Mouse (Mus musculus): ENCODE measurements around the gene Zfp383. TPM values are rescaled to one million over a fixed set of nuclear protein-coding genes. Genes with fewer than 3 reads are reported as not detected.

Gene Zfp383
- polyA plus RNA-seq, 1 experiment: 0.14 TPM

DNA sequence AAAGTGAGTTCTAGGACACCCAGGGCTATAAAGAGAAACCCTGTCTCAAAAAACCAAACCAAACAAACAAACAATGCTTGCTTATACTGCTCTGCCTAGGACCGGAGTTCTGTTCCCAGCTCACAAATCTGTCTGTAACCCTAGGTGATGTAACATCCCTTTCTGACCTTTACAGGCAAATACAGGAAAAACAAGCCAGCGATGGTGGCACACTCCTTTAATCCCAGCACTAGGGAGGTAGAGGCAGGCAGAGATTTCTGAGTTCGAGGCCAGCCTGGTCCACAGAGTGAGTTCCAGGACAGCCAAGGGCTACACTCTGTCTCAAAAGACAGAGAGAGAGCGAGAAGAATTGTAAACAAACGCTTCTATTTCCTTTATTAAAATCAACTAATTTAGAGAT, 817 bp upstream of the Zfp383 start:
- WGBS: 88% methylated on average over 5 of the region's 5 CpGs
- H3K4me1 ChIP-seq (ENCODE audit: control insufficient read depth, insufficient read depth, insufficient read length, low read length): peaks cover 2% of the 10 kb centered on the region; the same call in 1 of the 2 replicates
- no peak overlapping the region for H3K4me3 ChIP-seq (ENCODE audit: low read depth, low read length)
- TF ChIP-seq CTCF (IDR thresholded peaks at IDR 0.05; ENCODE audit: extremely low read depth, insufficient read length, insufficient replicate concordance, low read depth, low read length) (no peak), POLR2A (IDR thresholded peaks at IDR 0.05; ENCODE audit: low read depth, low read length) (no peak)
- H3K27me3 ChIP-seq (ENCODE audit: control insufficient read depth, insufficient read depth, low read length): no peaks in the 10 kb centered on the region
- 0 out of 2 replicates have a peak, but pooled peaks cover 5% of the 10 kb centered on the region for H3K36me3 ChIP-seq (ENCODE audit: control insufficient read depth, insufficient read depth, low read length)
- no peak overlapping the region for H3K27ac ChIP-seq (ENCODE audit: insufficient read depth, low read depth, low read length)

DNA sequence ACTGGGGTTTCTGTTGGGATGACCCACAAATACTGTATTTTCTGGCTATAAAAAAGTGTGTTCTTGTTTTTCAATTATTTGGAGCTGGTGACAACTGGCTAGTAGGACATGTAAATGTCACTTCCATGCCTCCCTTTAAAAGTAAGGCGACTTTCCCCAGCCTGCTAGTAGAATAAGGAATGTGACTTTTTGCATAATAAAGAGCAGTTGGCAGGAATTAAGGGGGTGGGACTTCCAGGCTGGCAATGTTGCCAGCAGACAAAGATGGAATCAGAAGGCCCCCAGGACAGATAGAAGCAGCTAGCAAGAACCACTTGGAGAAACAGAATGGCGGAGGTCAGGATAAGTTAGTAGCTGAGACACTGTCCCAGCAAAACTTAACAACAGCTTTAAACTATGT, 2.2 kb downstream of the Zfp383 start:
- Histone ChIP-seq H3K4me3 (ENCODE audit: low read depth, low read length) (no peak overlapping the region), H3K36me3 (ENCODE audit: control insufficient read depth, insufficient read depth, low read length) (peaks cover 12% of the 10 kb centered on the region), H3K4me1 (ENCODE audit: control insufficient read depth, insufficient read depth, insufficient read length, low read length) (peaks cover 2% of the 10 kb centered on the region; the same call in 1 of the 2 replicates), H3K27me3 (ENCODE audit: control insufficient read depth, insufficient read depth, low read length) (no peaks in the 10 kb centered on the region), H3K27ac (ENCODE audit: insufficient read depth, low read depth, low read length) (no peak overlapping the region)
- TF ChIP-seq CTCF (IDR thresholded peaks at IDR 0.05; ENCODE audit: extremely low read depth, insufficient read length, insufficient replicate concordance, low read depth, low read length) (no peak), POLR2A (IDR thresholded peaks at IDR 0.05; ENCODE audit: low read depth, low read length) (no peak)
- WGBS: 87% methylated on average over 2 of the region's 2 CpGs

DNA sequence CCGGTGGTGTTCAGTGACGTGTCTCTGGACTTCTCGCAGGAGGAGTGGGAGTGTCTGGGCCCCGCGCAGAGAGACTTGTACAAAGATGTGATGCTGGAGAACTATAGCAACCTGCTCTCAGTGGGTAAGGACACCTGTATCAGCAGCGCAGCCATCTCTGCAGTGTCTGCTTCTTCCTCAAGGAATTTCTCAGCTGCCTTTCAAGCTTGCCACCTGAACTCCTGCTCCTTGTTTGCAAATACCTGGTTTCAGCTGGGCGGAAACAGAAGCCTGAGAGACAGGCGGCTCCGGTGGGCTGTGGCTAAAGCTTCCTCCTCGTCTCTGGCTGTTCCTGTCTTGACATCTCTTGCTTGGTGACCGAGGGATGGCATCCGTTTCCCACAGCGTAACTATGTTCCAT, 4.1 kb downstream of the Zfp383 start:
- 93% methylated on average over 13 of the region's 13 CpGs for WGBS
- H3K36me3 ChIP-seq (ENCODE audit: control insufficient read depth, insufficient read depth, low read length): peaks cover 12% of the 10 kb centered on the region

DNA sequence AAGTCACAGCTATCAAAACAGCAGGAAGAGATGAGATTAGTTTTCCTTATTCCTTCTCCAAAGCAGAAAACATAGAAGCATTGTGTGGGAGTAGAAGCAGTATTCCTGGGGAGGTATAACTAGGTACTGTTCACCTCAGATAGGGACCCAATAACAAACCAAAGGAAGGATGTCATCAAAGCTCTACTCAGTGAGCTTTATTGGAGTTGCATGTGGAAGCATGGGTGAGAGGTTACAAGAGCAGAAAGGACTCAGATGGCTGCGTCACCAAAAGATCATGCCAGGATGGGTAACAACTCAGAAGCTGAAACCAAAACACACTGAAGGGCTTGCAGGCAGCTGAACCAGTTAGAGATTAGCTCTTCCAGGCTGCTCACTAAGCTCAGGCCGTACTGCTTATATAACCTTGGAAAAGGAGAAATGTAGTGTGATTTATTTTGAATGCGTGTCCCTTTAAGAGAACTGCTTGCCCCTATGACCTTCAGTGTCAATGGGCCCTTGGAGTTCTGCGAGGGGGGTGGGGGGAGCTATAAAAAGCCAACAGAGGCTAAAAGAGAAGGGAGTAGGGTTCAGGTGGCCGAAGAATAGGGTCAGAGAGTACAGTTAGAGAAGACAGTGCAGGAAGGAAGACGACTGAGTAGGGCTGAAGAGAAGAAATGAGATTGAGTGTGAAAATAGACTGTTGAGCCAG, 9.5 kb downstream of the Zfp383 start:
- Histone ChIP-seq H3K4me1 (ENCODE audit: control insufficient read depth, insufficient read depth, insufficient read length, low read length) (no peaks in the 10 kb centered on the region), H3K27me3 (ENCODE audit: control insufficient read depth, insufficient read depth, low read length) (no peaks in the 10 kb centered on the region), H3K36me3 (ENCODE audit: control insufficient read depth, insufficient read depth, low read length) (peaks cover 8% of the 10 kb centered on the region), H3K4me3 (ENCODE audit: low read depth, low read length) (no peak overlapping the region), H3K27ac (ENCODE audit: insufficient read depth, low read depth, low read length) (no peak overlapping the region)
- TF ChIP-seq CTCF (IDR thresholded peaks at IDR 0.05; ENCODE audit: extremely low read depth, insufficient read length, insufficient replicate concordance, low read depth, low read length) (no peak), POLR2A (IDR thresholded peaks at IDR 0.05; ENCODE audit: low read depth, low read length) (no peak)
- WGBS: 54% methylated on average over 6 of the region's 6 CpGs

More for the DNA sequence above, 4.1 kb downstream of the Zfp383 start:
- Histone ChIP-seq H3K27ac (ENCODE audit: insufficient read depth, low read depth, low read length) (no peak overlapping the region), H3K27me3 (ENCODE audit: control insufficient read depth, insufficient read depth, low read length) (no peaks in the 10 kb centered on the region), H3K4me1 (ENCODE audit: control insufficient read depth, insufficient read depth, insufficient read length, low read length) (no peaks in the 10 kb centered on the region), H3K4me3 (ENCODE audit: low read depth, low read length) (no peak overlapping the region)
- TF ChIP-seq POLR2A (IDR thresholded peaks at IDR 0.05; ENCODE audit: low read depth, low read length): no peak

DNA sequence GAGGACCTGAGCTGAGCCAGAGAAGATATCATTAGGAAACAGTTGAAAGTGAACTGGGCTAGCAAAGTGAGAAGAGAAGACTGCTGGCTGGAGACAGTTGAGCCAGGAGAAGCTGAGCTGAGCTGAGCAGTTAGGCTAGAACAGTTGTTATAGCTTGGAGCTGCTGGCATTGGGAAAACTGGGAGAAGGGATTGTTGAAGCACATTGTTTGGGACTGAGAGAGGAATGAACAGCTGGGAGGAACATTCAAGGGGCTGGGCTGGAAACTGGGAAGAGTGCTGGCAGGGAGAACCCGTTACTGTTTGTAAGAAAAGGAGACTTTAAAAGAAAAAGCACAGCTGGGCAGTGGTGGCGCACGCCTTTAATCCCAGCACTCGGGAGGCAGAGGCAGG, 10.0 kb downstream of the Zfp383 start:
- H3K4me1 ChIP-seq (ENCODE audit: control insufficient read depth, insufficient read depth, insufficient read length, low read length): no peaks in the 10 kb centered on the region
- H3K4me3 ChIP-seq (ENCODE audit: low read depth, low read length): no peak overlapping the region
- no peaks in the 10 kb centered on the region for H3K27me3 ChIP-seq (ENCODE audit: control insufficient read depth, insufficient read depth, low read length)
- peaks cover 8% of the 10 kb centered on the region for H3K36me3 ChIP-seq (ENCODE audit: control insufficient read depth, insufficient read depth, low read length)
- WGBS: 89% methylated on average over 4 of the region's 4 CpGs
- no peak overlapping the region for H3K27ac ChIP-seq (ENCODE audit: insufficient read depth, low read depth, low read length)
- TF ChIP-seq POLR2A (IDR thresholded peaks at IDR 0.05; ENCODE audit: low read depth, low read length) (no peak), CTCF (IDR thresholded peaks at IDR 0.05; ENCODE audit: extremely low read depth, insufficient read length, insufficient replicate concordance, low read depth, low read length) (no peak)

DNA sequence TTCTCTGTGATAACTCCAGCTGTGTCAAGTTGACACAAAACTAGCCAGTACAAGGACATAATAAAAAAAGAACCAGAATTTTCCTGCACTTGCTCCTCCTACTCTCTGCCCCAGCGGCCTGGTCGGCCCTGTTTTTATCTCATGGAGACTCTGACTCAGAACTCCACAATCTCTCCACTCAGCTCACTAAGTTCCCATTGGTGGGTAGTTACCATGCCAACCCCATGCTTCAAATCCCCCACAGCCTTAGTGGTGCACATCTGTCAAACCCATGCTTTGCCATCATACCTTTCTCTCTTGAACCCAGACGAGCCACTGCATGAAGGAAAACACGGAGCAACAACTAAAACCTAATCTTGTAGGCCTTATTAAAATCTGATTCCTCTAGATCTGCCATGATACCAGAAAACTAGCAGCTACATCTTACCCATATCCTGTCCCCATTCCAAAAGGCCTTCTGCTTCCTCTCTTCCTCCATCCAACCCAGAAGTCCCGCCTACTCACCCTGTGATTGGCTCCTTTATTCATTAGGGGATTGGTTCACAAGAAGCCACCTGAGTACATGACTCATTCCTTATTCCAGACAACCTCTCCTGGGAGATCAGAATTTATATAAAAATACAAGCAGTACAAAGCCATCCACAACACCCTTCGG, 13.5 kb downstream of the Zfp383 start:
- Histone ChIP-seq H3K4me3 (ENCODE audit: low read depth, low read length) (no peak overlapping the region), H3K36me3 (ENCODE audit: control insufficient read depth, insufficient read depth, low read length) (no peaks in the 10 kb centered on the region), H3K4me1 (ENCODE audit: control insufficient read depth, insufficient read depth, insufficient read length, low read length) (no peaks in the 10 kb centered on the region), H3K27me3 (ENCODE audit: control insufficient read depth, insufficient read depth, low read length) (no peaks in the 10 kb centered on the region), H3K27ac (ENCODE audit: insufficient read depth, low read depth, low read length) (no peak overlapping the region)
- WGBS: 69% methylated on average over 6 of the region's 6 CpGs
- TF ChIP-seq POLR2A (IDR thresholded peaks at IDR 0.05; ENCODE audit: low read depth, low read length) (no peak), CTCF (IDR thresholded peaks at IDR 0.05; ENCODE audit: extremely low read depth, insufficient read length, insufficient replicate concordance, low read depth, low read length) (no peak)

DNA sequence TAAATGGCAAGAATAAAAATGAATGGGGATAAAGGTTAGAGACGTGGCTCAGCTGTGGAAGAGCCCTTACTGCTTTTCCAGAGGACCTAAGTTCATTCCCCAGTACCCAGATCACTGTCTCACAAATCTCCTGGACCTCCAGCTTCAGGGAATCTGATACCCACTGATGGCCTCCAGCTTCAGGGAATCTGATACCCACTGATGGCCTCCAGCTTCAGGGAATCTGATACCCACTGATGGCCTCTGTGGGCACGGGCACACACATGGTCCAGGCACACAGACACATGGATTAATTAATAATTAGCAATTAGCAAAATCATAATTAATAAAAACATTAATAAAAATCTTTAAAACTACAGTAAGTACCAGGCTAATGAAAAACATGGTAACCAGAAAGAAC, 14.8 kb downstream of the Zfp383 start:
- Histone ChIP-seq H3K4me3 (ENCODE audit: low read depth, low read length) (no peak overlapping the region), H3K27ac (ENCODE audit: insufficient read depth, low read depth, low read length) (no peak overlapping the region), H3K36me3 (ENCODE audit: control insufficient read depth, insufficient read depth, low read length) (no peaks in the 10 kb centered on the region), H3K27me3 (ENCODE audit: control insufficient read depth, insufficient read depth, low read length) (no peaks in the 10 kb centered on the region), H3K4me1 (ENCODE audit: control insufficient read depth, insufficient read depth, insufficient read length, low read length) (no peaks in the 10 kb centered on the region)
- TF ChIP-seq POLR2A (IDR thresholded peaks at IDR 0.05; ENCODE audit: low read depth, low read length): no peak
- no peak for TF ChIP-seq CTCF (IDR thresholded peaks at IDR 0.05; ENCODE audit: extremely low read depth, insufficient read length, insufficient replicate concordance, low read depth, low read length)
- 71% methylated on average over 2 of the region's 2 CpGs for WGBS

All from small intestine, adult 2 months (tissue).